16 mouse cellular contexts compared by ENCODE assay signal in genomic region chr2:142030756-142031646, GRCm38 (mm10).
DNase-seq lines count a peak whose midpoint lies in the region; ATAC-seq lines count a peak whose summit lies in the region.
"Had no signal": no experiment of that assay in that cellular context is flagged by ENCODE, and none has a peak within 500 bp of the region (broad histone marks: within the 10 kb centered on the region; RNA-seq: fewer than 3 reads in every experiment).

No protein-coding gene starts in this region.

- no peak overlapping the region for H3K27ac ChIP-seq in embryonic facial prominence, embryonic 11.5 days (replicated peaks; ENCODE audit: low read depth, low read length)
- H3K27ac ChIP-seq in embryonic facial prominence, embryonic 10.5 days (replicated peaks), result no peak overlapping the region
- H3K27ac ChIP-seq in limb, embryonic 10.5 days, result peak overlapping the region; percentile 3; the same call in 1 of the 2 replicates
- no peak overlapping the region for H3K27ac ChIP-seq in neural tube, embryonic 14.5 days (ENCODE audit: low read depth, low read length)
- H3K27ac ChIP-seq: embryonic facial prominence, embryonic 12.5 days; heart, embryonic 15.5 days; hindbrain, embryonic 14.5 days had no signal

- 62% methylated on average over 10 of the region's 10 CpGs for WGBS in embryonic facial prominence, embryonic 11.5 days
- 59% methylated on average over 10 of the region's 10 CpGs for WGBS in embryonic facial prominence, embryonic 10.5 days
- WGBS in limb, embryonic 10.5 days, result 55% methylated on average over 10 of the region's 10 CpGs
- WGBS in neural tube, embryonic 14.5 days, result 12% methylated on average over 10 of the region's 10 CpGs

- H3K27me3 ChIP-seq in embryonic facial prominence, embryonic 11.5 days (ENCODE audit: control insufficient read depth, insufficient read depth, low read length), result no peaks in the 10 kb centered on the region
- no peaks in the 10 kb centered on the region for H3K27me3 ChIP-seq in embryonic facial prominence, embryonic 10.5 days (replicated peaks; ENCODE audit: low read depth, poor library complexity, severe bottlenecking)
- H3K27me3 ChIP-seq in limb, embryonic 10.5 days (ENCODE audit: low read depth, poor library complexity, severe bottlenecking), result no peaks in the 10 kb centered on the region
- no peaks in the 10 kb centered on the region for H3K27me3 ChIP-seq in neural tube, embryonic 14.5 days (ENCODE audit: control insufficient read depth, insufficient read depth, low read length)
- H3K27me3 ChIP-seq: embryonic facial prominence, embryonic 12.5 days; heart, embryonic 15.5 days had no signal

- no peaks in the 10 kb centered on the region for H3K9me3 ChIP-seq in embryonic facial prominence, embryonic 11.5 days (replicated peaks; ENCODE audit: control insufficient read depth, low read length)
- no peaks in the 10 kb centered on the region for H3K9me3 ChIP-seq in embryonic facial prominence, embryonic 10.5 days
- no peaks in the 10 kb centered on the region for H3K9me3 ChIP-seq in limb, embryonic 10.5 days (replicated peaks)
- H3K9me3 ChIP-seq in neural tube, embryonic 14.5 days (ENCODE audit: control insufficient read depth, low read length), result no peaks in the 10 kb centered on the region
- H3K9me3 ChIP-seq: embryonic facial prominence, embryonic 12.5 days; heart, embryonic 15.5 days had no signal

- peak; percentile 22 for DNase-seq in embryonic facial prominence, embryonic 11.5 days (ENCODE audit: low spot score)
- DNase-seq in embryonic facial prominence, embryonic 10.5 days (ENCODE audit: low spot score), result no peak
- DNase-seq in embryo, embryonic 10.5 days (ENCODE audit: low spot score), result peak; percentile 28
- DNase-seq in limb, embryonic 10.5 days (ENCODE audit: low spot score), result no peak
- no peak for DNase-seq in adrenal gland, postnatal 36 days
- DNase-seq in kidney, postnatal 25 days, result no peak
- DNase-seq: adrenal gland, postnatal 14 days; B cell, adult 2 months; cerebellum, adult 11-12 months; kidney, adult 18-20 months; lung, embryonic 14.5 days; thymus, postnatal 36 days had no signal

- H3K4me1 ChIP-seq in embryonic facial prominence, embryonic 11.5 days (ENCODE audit: control insufficient read depth, insufficient read depth, low read length), result no peaks in the 10 kb centered on the region
- H3K4me1 ChIP-seq in embryonic facial prominence, embryonic 10.5 days, result no peaks in the 10 kb centered on the region
- peaks cover 12% of the 10 kb centered on the region for H3K4me1 ChIP-seq in limb, embryonic 10.5 days
- H3K4me1 ChIP-seq in neural tube, embryonic 14.5 days (ENCODE audit: control insufficient read depth, insufficient read depth, low read length), result no peaks in the 10 kb centered on the region
- H3K4me1 ChIP-seq: embryonic facial prominence, embryonic 12.5 days; heart, embryonic 15.5 days had no signal

- H3K4me2 ChIP-seq in embryonic facial prominence, embryonic 11.5 days (ENCODE audit: low read depth, low read length), result no peak overlapping the region
- H3K4me2 ChIP-seq in neural tube, embryonic 14.5 days (ENCODE audit: low read depth, low read length), result no peak overlapping the region
- H3K4me2 ChIP-seq: embryonic facial prominence, embryonic 12.5 days; heart, embryonic 15.5 days; hindbrain, embryonic 14.5 days; lung, embryonic 14.5 days had no signal

- H3K4me3 ChIP-seq in embryonic facial prominence, embryonic 11.5 days (ENCODE audit: low read depth, low read length), result no peak overlapping the region
- no peak overlapping the region for H3K4me3 ChIP-seq in embryonic facial prominence, embryonic 10.5 days
- H3K4me3 ChIP-seq in limb, embryonic 10.5 days, result no peak overlapping the region
- no peak overlapping the region for H3K4me3 ChIP-seq in neural tube, embryonic 14.5 days (ENCODE audit: low read depth, low read length)
- H3K4me3 ChIP-seq: embryonic facial prominence, embryonic 12.5 days; heart, embryonic 15.5 days had no signal

- no peaks in the 10 kb centered on the region for H3K36me3 ChIP-seq in embryonic facial prominence, embryonic 11.5 days (replicated peaks; ENCODE audit: control insufficient read depth, insufficient read depth, low read depth, low read length)
- no peaks in the 10 kb centered on the region for H3K36me3 ChIP-seq in embryonic facial prominence, embryonic 10.5 days (replicated peaks)
- H3K36me3 ChIP-seq in limb, embryonic 10.5 days, result no peaks in the 10 kb centered on the region
- H3K36me3 ChIP-seq in neural tube, embryonic 14.5 days (ENCODE audit: control insufficient read depth, insufficient read depth, low read length), result no peaks in the 10 kb centered on the region
- H3K36me3 ChIP-seq: embryonic facial prominence, embryonic 12.5 days; heart, embryonic 15.5 days had no signal

- H3K9ac ChIP-seq in embryonic facial prominence, embryonic 11.5 days (replicated peaks; ENCODE audit: low read length), result no peak overlapping the region
- no peak overlapping the region for H3K9ac ChIP-seq in neural tube, embryonic 14.5 days (replicated peaks; ENCODE audit: low read depth, low read length)
- H3K9ac ChIP-seq: embryonic facial prominence, embryonic 12.5 days; heart, embryonic 15.5 days; hindbrain, embryonic 14.5 days; lung, embryonic 14.5 days had no signal

- ATAC-seq in embryonic facial prominence, embryonic 11.5 days (replicated peaks; ENCODE audit: insufficient number of reproducible peaks, low FRiP score, low TSS enrichment, low read depth), result no peak
- ATAC-seq in neural tube, embryonic 14.5 days (ENCODE audit: low read depth), result 0 out of 2 replicates have a peak, but pooled peaks have one; percentile 34

Comparison
In these comparisons a context has a peak if more than half of its experiments do, and no peak if none do; other contexts are left out.
1. DNase-seq: peak in embryonic facial prominence, embryonic 11.5 days (single experiment) and embryo, embryonic 10.5 days (single experiment); none in embryonic facial prominence, embryonic 10.5 days (single experiment), limb, embryonic 10.5 days (single experiment), adrenal gland, postnatal 36 days (0 of 2) and kidney, postnatal 25 days (0 of 2).